Mouse (Mus musculus): ENCODE results near the gene Notch2. TPM values are rescaled to one million over a fixed set of nuclear protein-coding genes. Genes with fewer than 3 reads are reported as not detected.
A peak's percentile ranks its signal among the peaks of the same experiment; 100 is the strongest.

The Notch2 gene
- polyA plus RNA-seq, 1 experiment from 2014 or later, result 18.6 TPM

- ATAC-seq, result no peak
- Histone ChIP-seq H3K9me3 (replicated peaks) (no peaks in the 10 kb centered on the region), H3K4me3 (no peak overlapping the region), H3K4me2 (no peak overlapping the region), H3K9ac (no peak overlapping the region), H3K27ac (no peak overlapping the region), H3K36me3 (ENCODE audit: poor library complexity, severe bottlenecking) (peaks cover 2% of the 10 kb centered on the region; the same call in 1 of the 2 replicates), H3K4me1 (peaks cover 86% of the 10 kb centered on the region), H3K27me3 (no peaks in the 10 kb centered on the region)
- 61% methylated on average over 6 of the region's 6 CpGs for WGBS
These were observed 22.8 kb downstream of the Notch2 start for GRCm38 (mm10) chr3:98036161-98036560.

GRCm38 (mm10) chr3:98037151-98037550 lies 23.8 kb downstream of the Notch2 start:
- WGBS, result 35% methylated on average over 7 of the region's 7 CpGs
- Histone ChIP-seq H3K9ac (no peak overlapping the region), H3K27me3 (no peaks in the 10 kb centered on the region), H3K4me1 (peaks cover 84% of the 10 kb centered on the region), H3K27ac (peak overlapping the region; percentile 82), H3K9me3 (replicated peaks) (no peaks in the 10 kb centered on the region), H3K4me3 (no peak overlapping the region), H3K36me3 (ENCODE audit: poor library complexity, severe bottlenecking) (peaks cover 4% of the 10 kb centered on the region; the same call in 1 of the 2 replicates), H3K4me2 (no peak overlapping the region)
- no peak for ATAC-seq

GRCm38 (mm10) chr3:98038658-98039057 lies 25.3 kb downstream of the Notch2 start:
- Histone ChIP-seq H3K9ac (no peak overlapping the region), H3K9me3 (replicated peaks) (no peaks in the 10 kb centered on the region)
- ATAC-seq, result 0 out of 2 replicates have a peak, but pooled peaks have one; percentile 13

GRCm38 (mm10) chr3:98039223-98039622 lies 25.9 kb downstream of the Notch2 start:
- WGBS, result 57% methylated on average over 4 of the region's 5 CpGs
- peaks cover 4% of the 10 kb centered on the region; the same call in 1 of the 2 replicates for H3K36me3 ChIP-seq (ENCODE audit: poor library complexity, severe bottlenecking)
- H3K27ac ChIP-seq, result peak overlapping the region; percentile 82
- H3K4me1 ChIP-seq, result peaks cover 86% of the 10 kb centered on the region
- no peak for ATAC-seq
- no peak overlapping the region for H3K4me2 ChIP-seq
- H3K9ac ChIP-seq, result no peak overlapping the region
- no peak overlapping the region for H3K4me3 ChIP-seq
- H3K27me3 ChIP-seq, result no peaks in the 10 kb centered on the region
- no peaks in the 10 kb centered on the region for H3K9me3 ChIP-seq (replicated peaks)

More at GRCm38 (mm10) chr3:98038658-98039057, 25.3 kb downstream of the Notch2 start:
- Histone ChIP-seq H3K4me3 (no peak overlapping the region), H3K27ac (peak overlapping the region; percentile 82), H3K4me2 (no peak overlapping the region), H3K27me3 (no peaks in the 10 kb centered on the region), H3K36me3 (ENCODE audit: poor library complexity, severe bottlenecking) (peaks cover 4% of the 10 kb centered on the region; the same call in 1 of the 2 replicates), H3K4me1 (peaks cover 86% of the 10 kb centered on the region)
- 43% methylated on average over 8 of the region's 8 CpGs for WGBS

- WGBS, result 87% methylated on average over 16 of the region's 16 CpGs
- peak overlapping the region; percentile 82 for H3K27ac ChIP-seq
These were observed 26.5 kb downstream of the Notch2 start for GRCm38 (mm10) chr3:98039666-98040456.

GRCm38 (mm10) chr3:98040836-98041235 lies 27.5 kb downstream of the Notch2 start:
- Histone ChIP-seq H3K4me2 (no peak overlapping the region), H3K9me3 (replicated peaks) (no peaks in the 10 kb centered on the region), H3K27ac (peak overlapping the region; percentile 17; the same call in 1 of the 2 replicates), H3K9ac (no peak overlapping the region), H3K36me3 (ENCODE audit: poor library complexity, severe bottlenecking) (peaks cover 4% of the 10 kb centered on the region; the same call in 1 of the 2 replicates), H3K27me3 (no peaks in the 10 kb centered on the region), H3K4me3 (no peak overlapping the region), H3K4me1 (peaks cover 86% of the 10 kb centered on the region)
- ATAC-seq, result no peak
- WGBS, result 88% methylated on average over 6 of the region's 6 CpGs

More at GRCm38 (mm10) chr3:98039666-98040456, 26.5 kb downstream of the Notch2 start:
- Histone ChIP-seq H3K9ac (no peak overlapping the region), H3K4me3 (no peak overlapping the region), H3K36me3 (ENCODE audit: poor library complexity, severe bottlenecking) (peaks cover 4% of the 10 kb centered on the region; the same call in 1 of the 2 replicates), H3K4me1 (peaks cover 86% of the 10 kb centered on the region), H3K27me3 (no peaks in the 10 kb centered on the region), H3K4me2 (no peak overlapping the region), H3K9me3 (replicated peaks) (no peaks in the 10 kb centered on the region)
- ATAC-seq, result no peak

- H3K4me1 ChIP-seq, result peaks cover 84% of the 10 kb centered on the region
These were observed 29.0 kb downstream of the Notch2 start for GRCm38 (mm10) chr3:98042301-98042700.

GRCm38 (mm10) chr3:98042955-98043456 lies 29.7 kb downstream of the Notch2 start:
- Histone ChIP-seq H3K4me2 (peak overlapping the region; percentile 47), H3K27ac (peak overlapping the region; percentile 93), H3K4me3 (0 out of 2 replicates have a peak overlapping the region, but pooled peaks have one; percentile 3), H3K9me3 (replicated peaks) (no peaks in the 10 kb centered on the region), H3K4me1 (peaks cover 77% of the 10 kb centered on the region), H3K9ac (peak overlapping the region; percentile 54), H3K27me3 (no peaks in the 10 kb centered on the region), H3K36me3 (ENCODE audit: poor library complexity, severe bottlenecking) (peaks cover 4% of the 10 kb centered on the region; the same call in 1 of the 2 replicates)
- peak; percentile 90 for ATAC-seq
- WGBS, result 2% methylated on average over 9 of the region's 9 CpGs

More at GRCm38 (mm10) chr3:98042301-98042700, 29.0 kb downstream of the Notch2 start:
- H3K27me3 ChIP-seq, result no peaks in the 10 kb centered on the region
- ATAC-seq, result no peak
- H3K9me3 ChIP-seq (replicated peaks), result no peaks in the 10 kb centered on the region
- 0 out of 2 replicates have a peak overlapping the region, but pooled peaks have one; percentile 3 for H3K4me3 ChIP-seq
- peak overlapping the region; percentile 47 for H3K4me2 ChIP-seq
- peaks cover 4% of the 10 kb centered on the region; the same call in 1 of the 2 replicates for H3K36me3 ChIP-seq (ENCODE audit: poor library complexity, severe bottlenecking)
- H3K27ac ChIP-seq, result peak overlapping the region; percentile 93
- peak overlapping the region; percentile 54 for H3K9ac ChIP-seq
- WGBS, result 54% methylated on average over 6 of the region's 6 CpGs

- Histone ChIP-seq H3K4me1 (peaks cover 71% of the 10 kb centered on the region), H3K4me3 (no peak overlapping the region), H3K27ac (peak overlapping the region; percentile 93), H3K9ac (0 out of 2 replicates have a peak overlapping the region, but pooled peaks have one; percentile 21), H3K9me3 (replicated peaks) (no peaks in the 10 kb centered on the region), H3K4me2 (peak overlapping the region; percentile 47), H3K36me3 (ENCODE audit: poor library complexity, severe bottlenecking) (peaks cover 4% of the 10 kb centered on the region; the same call in 1 of the 2 replicates), H3K27me3 (no peaks in the 10 kb centered on the region)
- ATAC-seq, result peak; percentile 44
- 51% methylated on average over 4 of the region's 4 CpGs for WGBS
These were observed 30.3 kb downstream of the Notch2 start for GRCm38 (mm10) chr3:98043669-98044068.

- Histone ChIP-seq H3K27ac (no peak overlapping the region), H3K4me2 (no peak overlapping the region), H3K36me3 (ENCODE audit: poor library complexity, severe bottlenecking) (peaks cover 4% of the 10 kb centered on the region; the same call in 1 of the 2 replicates), H3K27me3 (no peaks in the 10 kb centered on the region), H3K9me3 (replicated peaks) (no peaks in the 10 kb centered on the region), H3K4me3 (no peak overlapping the region), H3K4me1 (peaks cover 66% of the 10 kb centered on the region), H3K9ac (no peak overlapping the region)
- WGBS, result 84% methylated on average over 4 of the region's 4 CpGs
- ATAC-seq, result no peak
These were observed 31.5 kb downstream of the Notch2 start for GRCm38 (mm10) chr3:98044768-98045368.

- Histone ChIP-seq H3K36me3 (ENCODE audit: poor library complexity, severe bottlenecking) (peaks cover 4% of the 10 kb centered on the region; the same call in 1 of the 2 replicates), H3K4me3 (no peak overlapping the region), H3K27ac (no peak overlapping the region; the same call in 1 of the 2 replicates), H3K4me1 (peaks cover 67% of the 10 kb centered on the region), H3K27me3 (no peaks in the 10 kb centered on the region), H3K9me3 (replicated peaks) (no peaks in the 10 kb centered on the region), H3K9ac (no peak overlapping the region), H3K4me2 (no peak overlapping the region)
- no peak for ATAC-seq
- 50% methylated on average over 8 of the region's 8 CpGs for WGBS
These were observed 32.3 kb downstream of the Notch2 start for GRCm38 (mm10) chr3:98045465-98046148.
